Mouse (Mus musculus) lung, postnatal 36 days (tissue): ENCODE data around the gene Gm14569.
A peak's percentile ranks its signal among the peaks of the same experiment; 100 is the strongest.

Source experiments
- DNase-seq: peaks from one replicate; pipeline ENCODE4 v3.0.0; 2022; ENCODE audit warnings: mixed read lengths

Gene Gm14569

DNA sequence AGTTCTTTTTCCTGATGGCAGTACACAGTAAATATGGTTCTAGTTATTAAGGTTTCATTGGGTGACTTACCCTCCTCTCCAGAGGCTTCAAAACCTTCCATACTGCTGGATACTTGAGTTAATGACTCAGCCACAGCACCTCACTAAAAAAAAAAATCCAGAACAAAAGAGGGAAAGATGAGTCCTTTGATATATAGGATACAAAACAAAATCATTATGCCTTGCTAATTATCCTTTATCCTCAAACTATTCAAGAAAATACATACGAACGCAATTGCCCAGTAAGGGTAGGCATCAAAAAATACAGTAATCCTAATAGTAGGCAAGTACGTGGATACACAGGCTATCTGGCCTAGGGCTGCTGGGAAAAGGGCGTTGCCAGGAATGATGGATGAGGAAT, at the start of gene Gm14569:
Gene Gm14569 (minus strand): TSS at position 101 of the 400 bp plus-strand sequence.
- DNase-seq, result no peak

DNA sequence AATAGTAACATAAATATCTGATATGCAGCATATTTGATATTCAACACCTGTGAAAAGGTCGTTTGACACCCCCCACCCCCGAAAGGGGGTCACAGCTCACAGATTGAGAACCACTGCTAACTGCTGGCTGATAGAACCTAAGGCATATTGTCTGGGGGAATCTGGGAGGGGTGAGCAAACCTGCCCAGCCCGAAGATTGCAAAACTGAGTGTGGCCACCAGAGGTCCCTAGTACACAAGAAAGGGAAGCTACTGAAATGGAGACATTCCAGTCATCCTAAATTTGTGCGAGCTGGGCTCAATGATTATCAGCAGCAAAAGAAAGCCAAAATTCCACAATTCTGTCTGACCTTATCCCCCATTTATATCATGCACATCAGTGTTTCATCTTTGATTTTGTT, 42.9 kb upstream of the Gm14569 start:
- DNase-seq, result peak; percentile 75

DNA sequence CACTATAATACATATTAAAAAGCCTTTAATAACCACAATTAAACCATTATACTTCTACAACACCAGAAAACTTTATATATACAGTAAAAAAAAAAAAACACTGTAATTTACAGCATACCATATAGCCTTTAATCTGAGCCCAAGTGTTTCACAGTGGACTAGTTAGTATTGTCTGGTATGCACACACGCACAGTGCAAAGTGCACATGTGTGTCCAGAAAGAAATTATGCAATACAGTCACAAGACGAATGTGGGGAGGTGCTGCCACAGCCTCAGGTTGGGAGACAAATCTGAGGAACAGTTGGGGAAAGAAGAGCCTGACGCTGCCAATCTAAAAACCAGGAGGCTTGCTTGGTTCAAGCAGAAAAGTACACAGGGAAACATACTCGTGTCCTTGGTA, 42.1 kb upstream of the Gm14569 start:
- DNase-seq, result no peak

DNA sequence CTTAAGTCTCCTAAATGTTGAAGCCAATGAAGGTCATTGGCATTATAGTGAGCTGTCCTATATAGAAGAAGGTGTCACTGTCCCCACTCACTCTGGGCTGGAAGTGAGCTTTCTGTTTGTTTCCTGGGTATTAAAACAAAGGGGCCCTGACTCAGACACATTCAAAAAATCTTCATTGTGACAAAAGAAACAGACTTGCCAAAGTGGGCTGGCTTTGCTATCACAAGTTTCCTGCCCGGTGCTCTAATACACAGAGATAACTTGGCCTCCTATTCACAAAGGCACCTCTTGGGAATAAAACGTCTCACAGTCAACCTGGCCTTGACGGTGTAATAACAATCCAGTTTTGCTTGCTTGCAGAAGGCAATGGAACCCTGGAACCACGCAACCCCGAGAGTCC, 38.6 kb upstream of the Gm14569 start:
- DNase-seq, result no peak

DNA sequence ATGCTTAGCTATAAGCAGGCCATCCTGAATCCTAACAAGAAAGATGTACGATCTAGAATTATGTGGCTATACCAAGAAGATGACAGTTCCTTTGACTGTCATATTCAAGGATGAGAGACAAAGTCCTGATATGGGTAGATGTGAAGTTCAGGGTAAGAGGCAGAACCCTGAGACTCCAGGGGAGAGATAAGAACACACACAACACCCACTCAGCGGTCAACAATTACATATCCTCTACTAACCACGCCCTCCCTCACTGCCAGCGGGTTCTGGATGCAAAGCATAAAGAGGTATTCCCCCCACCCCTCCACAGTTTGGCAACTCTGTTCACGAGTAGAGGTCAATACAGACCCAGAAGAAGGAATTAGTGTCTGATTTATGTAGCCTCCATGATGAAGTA, 32.1 kb upstream of the Gm14569 start:
- no peak for DNase-seq

DNA sequence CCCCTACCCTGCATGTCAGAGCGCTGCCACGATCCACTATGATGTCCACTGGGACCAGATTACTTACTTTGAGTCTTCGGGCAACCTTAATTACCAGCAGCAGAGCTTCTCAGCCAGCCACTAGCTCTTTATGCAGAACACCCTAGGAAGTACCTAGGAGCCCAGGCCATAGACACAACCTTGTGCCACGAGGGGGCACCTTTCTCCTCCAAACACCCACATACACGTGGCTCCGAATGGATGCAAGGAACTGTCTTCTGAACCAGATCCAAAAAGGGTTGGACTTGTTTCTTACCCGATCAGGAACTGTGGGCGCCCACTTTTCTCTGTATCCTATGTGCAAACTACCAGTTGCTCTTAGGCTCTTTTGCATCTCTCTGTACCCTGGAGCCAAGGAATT, 22.1 kb upstream of the Gm14569 start:
- no peak for DNase-seq

DNA sequence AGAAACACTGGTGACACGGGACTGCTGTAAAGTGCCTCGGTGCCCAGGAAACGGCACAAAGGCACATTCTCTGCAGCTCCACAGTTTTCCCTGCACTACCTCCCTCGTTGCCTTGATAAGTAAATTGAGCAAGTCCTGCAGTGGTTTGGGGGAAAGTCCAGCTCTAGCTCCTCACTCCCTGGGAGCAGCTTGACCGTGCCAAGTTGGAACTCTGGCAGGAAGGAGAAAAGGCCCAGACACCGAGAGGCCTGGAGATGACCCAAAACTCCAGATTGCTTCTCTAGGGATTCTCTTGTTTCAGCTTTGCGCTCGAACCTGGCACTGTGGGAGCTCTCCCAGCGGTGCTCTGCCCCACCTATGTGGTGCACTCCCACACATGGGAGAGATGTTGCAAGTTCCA, 21.6 kb upstream of the Gm14569 start:
- no peak for DNase-seq

DNA sequence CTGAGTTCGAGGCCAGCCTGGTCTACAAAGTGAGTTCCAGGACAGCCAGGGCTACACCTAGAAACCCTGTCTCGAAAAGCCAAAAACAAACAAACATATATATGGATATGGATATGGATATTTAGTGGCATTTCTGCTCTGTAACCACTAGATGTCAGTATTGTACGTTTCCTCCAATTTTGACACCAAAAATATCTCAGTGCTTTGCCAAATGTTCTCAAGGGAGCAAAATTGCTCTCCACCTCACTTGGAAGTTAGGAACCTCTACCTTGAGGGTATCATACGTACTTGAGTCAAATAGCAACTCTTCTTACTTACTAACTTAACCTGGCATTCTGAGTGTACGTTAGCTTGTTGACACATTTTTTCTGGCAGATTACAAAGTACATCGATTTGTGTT, 15.2 kb upstream of the Gm14569 start:
- DNase-seq, result no peak

DNA sequence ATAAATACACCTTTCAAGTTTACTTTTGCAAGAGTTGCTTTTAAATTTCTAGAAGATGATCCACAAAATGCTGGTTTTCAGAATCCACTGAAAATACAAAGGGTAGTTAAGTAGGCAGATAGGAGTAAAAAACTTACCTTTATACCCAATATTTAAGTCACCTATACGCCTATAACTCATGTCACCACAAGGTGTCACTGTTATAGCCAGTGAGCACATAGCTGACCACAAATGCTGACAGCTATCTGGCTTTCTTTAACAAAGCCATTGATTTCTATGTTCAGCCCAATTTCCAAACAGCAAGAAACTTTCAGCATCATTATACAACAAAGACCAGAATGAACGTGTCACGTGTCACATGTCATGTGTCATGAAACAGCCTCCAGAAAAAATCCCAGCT, 2.1 kb downstream of the Gm14569 start:
- peak; percentile 19 for DNase-seq

DNA sequence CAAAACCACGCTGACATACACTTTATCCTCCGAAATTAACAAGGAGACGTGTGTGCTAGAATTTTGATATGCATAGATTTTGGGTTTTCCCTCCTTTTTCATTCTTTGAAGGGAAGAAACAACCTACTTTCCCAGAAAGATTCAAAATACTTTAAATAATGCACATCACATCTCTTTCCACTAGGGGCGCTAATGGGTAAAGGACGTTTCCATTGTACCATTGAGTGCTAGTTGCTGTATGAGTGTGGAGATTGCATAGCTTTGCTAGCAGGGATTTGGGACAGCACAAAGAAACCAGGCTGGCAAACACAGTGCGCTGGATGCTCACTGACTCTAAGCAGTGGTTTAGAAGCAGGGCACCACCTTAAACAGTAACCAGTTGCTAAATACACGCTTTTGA, 3.6 kb downstream of the Gm14569 start:
- DNase-seq, result peak; percentile 6

DNA sequence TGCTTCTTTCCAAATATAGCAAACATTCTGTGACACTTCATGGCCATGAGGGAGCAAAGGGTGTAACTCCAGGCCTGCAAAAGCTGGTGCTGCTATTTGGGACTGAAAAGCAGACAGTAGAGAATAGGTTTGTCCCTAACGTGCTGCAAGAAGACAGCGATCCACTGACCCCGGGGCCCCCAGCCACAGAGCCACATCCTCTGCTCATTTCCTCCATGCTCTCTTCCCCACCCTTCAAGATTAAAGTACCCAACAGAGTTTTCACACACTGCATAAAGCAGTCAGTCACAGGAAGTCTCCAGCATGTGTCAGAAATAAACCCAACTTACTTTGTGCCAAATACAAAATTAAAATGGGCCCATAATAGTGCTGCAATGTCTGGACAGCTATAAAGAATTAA, 16.8 kb downstream of the Gm14569 start:
- DNase-seq, result no peak

DNA sequence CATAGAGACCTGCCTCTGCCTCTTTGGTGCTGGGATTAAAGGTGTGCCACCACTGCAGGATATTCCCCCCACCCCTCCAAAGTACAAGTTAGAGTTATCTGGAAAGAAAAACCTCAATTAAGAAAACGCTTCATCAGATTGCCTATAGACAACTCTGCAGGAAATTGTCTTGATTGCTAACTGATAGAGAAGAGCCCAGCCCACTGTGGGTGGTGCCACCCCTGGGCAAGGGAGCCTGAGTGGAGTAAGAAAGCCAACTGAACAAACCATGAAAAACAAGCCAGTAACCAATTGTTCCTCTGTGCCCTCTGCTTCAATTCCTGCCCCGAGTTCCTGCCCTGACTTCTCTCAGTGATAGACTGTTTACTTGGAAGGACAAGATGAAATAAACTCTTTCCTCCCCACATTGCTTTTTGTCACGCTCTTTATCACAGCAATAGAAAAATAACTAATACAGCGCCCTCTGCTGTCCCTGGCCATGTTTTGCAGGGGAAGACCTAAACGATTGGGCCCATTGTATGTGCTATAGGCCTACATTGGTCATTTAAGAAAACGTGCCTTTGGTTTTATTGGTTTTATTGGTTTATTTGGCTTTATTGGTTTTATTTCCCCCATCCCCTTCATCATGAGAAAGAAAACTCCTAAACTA, 17.4 kb downstream of the Gm14569 start:
- no peak for DNase-seq

DNA sequence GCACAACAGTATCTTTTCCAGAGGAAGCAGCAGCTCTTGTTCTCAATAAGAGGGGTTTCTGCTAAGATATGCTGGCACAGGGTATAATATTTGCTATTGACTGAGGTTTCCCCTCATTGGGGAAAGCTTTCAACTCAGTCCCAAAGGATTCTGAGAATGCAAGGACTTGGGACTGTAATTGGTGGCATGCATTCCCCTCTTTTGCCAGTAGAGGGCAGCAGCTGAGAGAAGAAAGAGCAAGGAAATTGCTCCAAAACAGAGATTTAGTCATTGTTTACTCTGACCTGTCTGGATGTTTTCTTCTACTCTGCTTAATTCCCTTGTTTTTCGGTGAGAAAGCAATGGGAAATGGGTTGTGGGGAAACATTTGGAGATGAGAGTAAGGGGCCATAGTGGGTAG, 35.6 kb downstream of the Gm14569 start:
- peak; percentile 44 for DNase-seq

DNA sequence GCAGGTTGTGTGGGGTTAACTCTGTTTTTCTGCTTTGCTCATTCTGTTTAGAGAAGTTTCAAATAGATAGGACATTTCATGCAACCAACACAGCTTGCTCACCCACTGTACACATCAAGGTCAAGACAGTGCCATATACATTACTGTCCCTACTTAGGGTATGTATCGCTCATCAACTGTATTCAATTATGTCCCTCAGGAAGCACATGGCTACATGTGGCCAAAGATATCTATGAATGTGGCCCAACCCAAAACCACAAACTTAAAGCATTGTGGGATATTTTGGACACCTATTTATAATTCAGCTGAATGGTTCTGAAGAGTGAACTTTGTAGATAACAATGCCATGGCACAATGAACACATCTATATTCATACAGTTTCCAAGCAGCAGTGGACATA, 53.7 kb downstream of the Gm14569 start:
- DNase-seq, result no peak

DNA sequence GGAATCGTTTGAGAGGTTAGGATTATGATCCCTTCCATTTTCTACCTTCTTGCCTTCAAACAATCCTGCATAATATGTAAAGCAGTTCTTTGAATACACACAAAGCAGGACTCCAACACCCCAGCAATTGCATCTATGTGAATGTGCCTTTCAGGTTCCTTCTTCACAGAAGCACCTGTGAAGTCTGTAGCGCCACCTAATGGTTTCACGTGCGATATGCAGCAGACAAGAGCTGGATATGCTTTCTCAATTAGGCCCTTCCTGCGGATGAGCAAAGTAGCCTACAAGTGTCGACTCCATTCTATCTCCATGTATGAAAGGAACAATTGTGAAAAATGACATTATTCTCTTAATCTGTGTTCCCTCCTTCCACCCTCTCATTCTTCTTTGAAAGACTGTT, 56.6 kb downstream of the Gm14569 start:
- DNase-seq, result peak; percentile 11

DNA sequence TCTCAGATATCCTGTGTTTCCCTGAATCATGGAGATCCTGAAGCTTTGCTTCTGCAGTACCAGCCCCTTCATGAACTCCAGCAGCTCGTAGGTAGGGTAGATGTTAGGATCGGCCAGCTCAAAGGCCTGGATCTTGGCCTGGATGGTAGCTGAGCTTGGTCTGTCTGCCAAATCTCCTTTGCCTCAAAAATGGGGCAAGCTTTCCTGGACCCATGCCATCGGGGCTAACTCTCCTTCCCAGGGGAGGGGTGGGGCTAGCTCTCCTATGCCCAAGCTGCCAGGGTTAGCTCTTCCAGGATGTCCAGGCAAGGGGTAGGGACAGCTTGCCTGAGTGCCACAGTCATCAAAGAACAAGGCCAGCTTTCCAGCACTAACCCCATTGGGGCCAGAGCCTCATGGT, 72.5 kb downstream of the Gm14569 start:
- no peak for DNase-seq

DNA sequence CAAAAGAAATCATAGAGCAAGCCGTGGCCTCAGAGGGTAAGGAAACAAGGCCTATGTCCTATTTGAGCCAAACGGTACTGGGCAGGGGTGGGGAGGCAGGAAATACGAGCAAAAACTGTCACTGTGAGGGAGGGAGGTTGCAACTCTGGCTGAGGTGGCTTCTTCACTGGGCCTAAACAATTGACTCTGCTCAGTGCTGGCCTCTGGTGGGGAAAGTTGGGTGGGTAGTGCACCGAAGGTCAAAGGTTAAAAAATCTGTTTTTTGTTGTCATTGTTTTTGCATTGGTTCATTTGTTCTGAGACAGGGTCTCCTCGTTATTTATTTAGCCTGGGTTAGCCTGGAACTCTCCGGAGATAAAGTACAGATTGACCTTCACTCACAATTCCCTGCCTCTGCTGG, 89.3 kb downstream of the Gm14569 start:
- DNase-seq, result peak; percentile 8

DNA sequence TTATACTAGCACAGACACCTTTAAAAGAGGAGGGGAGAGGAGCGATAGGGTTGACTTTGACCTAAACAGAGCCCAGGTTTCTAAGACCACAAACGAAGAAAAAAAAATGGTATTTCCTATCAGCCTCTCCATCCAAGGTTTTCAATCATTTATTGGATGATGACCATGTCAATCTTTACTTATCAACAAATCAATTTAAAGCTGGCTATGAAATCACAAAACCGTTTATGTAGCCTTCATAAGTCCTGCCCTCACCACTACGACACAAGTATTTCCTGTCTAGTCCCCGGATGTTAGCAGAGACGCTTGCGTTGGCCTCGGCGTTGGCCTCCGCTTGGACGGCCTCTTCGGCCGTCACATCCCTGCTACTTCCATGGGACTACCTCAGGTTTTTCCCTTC, 90.7 kb downstream of the Gm14569 start, which contains the start of gene Gm6268:
Gene Gm6268 (plus strand): TSS at position 301 of the 400 bp plus-strand sequence.
- no peak for DNase-seq

DNA sequence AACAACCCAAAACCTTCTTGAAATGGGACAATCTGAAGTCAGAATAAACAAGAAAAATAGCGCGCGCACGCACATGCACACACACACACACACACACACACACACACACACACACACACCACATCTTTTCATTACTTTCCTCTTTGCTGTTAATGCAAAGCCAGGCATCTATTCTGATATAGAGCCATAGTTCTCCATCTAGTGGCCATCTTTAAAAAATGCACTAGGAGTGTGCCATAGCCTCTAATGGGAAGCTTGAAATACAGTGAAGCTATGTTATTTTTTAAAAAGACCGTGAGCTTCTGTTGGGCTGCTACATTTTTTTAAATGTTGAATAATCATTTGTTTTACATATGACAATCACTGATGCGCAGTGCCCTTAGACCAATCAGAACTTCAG, 98.4 kb downstream of the Gm14569 start:
- no peak for DNase-seq

DNA sequence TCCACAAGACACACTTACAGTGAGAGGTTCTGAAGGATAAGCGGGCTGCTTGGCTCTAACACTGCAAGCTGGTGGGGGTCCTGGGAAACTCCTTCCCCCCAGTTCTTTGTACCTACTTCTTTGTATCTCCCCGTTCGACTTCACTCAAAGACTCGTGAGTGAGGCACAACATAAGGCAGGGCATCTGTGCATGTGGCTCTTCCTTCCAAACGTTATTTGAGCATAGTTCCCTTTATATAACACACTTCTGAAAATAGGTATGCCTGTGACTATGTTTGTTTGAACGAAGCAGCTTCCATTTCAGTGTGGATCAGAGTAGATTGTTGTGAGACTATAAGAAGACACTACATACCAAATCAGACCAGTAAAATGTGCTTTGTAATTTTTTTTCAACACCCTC, 99.0 kb downstream of the Gm14569 start:
- no peak for DNase-seq

DNA sequence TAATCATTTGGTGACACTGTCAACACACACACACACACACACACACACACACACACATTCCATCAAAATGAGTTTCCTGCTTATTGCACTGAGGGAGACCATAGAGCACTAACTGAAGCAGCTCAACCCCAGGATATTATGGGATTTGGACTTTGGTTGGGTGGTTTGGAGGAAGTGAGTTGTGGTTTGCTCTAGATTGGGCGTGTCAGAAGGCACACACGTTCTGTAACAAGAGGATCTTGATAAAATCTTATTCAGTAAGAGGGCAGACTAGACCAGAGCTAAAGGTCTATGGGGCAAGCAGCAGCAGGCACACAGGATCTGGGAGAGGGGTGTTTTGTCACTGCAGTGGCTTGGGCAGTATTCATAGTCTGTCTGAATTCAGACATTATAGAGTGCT, 101.1 kb downstream of the Gm14569 start:
- DNase-seq, result no peak

DNA sequence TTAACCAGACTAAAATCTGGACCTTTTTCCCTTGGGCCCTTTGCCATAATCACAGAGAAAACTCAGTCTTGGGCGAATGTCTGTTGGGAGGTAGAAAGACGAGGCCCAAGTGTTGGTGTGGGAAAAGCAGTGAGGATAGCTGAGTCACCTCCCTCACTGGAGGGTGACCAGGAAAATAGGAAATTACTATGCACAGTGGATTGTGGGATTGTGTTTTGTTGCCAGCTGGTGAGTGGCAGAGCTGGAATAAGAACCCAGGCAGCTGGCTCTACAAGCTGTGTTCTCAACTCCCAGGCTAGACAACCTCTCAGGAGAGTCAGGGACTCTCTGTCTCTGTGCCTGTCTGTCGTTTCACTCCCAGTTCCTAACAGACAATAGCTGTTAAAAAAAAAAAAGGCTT, 101.7 kb downstream of the Gm14569 start:
- no peak for DNase-seq

DNA sequence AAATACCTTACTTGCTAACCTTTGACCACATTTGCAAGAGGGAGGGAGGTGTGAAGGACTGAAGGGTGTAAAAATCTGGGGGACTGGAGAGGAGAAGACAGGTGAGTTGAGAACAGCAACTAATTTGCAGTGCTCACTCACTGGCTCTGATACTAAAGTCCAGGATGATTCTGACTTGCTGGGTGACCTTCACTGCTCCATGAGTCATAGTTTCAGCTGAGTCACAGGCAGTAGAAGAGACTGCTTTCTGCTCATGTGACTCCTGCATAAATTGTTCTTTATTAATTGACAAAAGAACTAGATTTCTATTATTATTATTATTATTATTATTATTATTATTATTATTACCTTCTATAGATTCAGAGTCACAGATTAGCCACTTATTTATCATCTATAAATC, 106.3 kb downstream of the Gm14569 start:
- DNase-seq, result no peak
